ENCODE assay signal across 8 mouse cellular contexts in the genomic region with DNA sequence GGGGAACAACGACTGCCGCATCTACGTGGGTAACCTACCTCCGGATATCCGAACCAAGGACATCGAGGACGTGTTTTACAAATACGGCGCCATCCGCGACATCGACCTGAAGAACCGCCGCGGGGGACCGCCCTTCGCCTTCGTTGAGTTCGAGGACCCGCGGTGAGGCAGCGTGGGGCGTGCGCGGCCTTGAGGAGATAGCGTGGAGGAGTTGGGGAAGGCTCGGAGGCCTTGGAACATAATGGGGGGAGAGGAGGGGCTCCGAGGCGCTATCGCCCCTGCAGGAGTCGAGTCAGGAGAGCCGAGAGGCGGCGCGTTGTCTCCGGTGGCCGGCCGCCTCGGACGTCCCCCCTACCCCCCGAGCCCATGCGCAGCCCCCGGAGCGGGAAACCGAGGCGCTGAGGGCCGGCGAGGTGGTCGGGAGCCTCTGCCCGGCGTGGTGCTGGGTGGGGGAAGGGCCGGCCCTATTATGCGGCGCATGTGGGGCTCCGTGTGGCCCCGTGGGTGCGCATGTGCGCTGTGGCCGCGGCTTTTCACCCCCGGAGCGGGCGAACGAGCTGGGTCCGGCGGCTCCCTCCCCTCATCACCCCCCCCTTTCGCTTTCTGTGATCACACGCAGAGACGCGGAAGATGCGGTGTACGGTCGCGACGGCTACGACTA. TPM values are rescaled to one million over a fixed set of nuclear protein-coding genes. Genes with fewer than 3 reads are reported as not detected.
DNase-seq lines count a peak whose midpoint lies in the region; ATAC-seq and TF ChIP-seq lines count a peak whose summit lies in the region.

No protein-coding gene starts in this region.

- TF ChIP-seq CTCF in liver, adult 2 months (IDR thresholded peaks at IDR 0.05; ENCODE audit: low read depth, low read length) = no peak
- no peak for TF ChIP-seq CTCF in midbrain, postnatal 0 days (IDR thresholded peaks at IDR 0.05)

- DNase-seq in 3T3-L1 (ENCODE audit: low read depth, low spot score) = peak; percentile 56
- DNase-seq in adrenal gland, postnatal 14 days = peak; percentile 89
- peak; percentile 76 for DNase-seq in embryonic facial prominence, embryonic 11.5 days (ENCODE audit: low spot score)
- no peak for DNase-seq in liver, adult 2 months (ENCODE audit: extremely low read depth, low read depth, low spot score)
- peak; percentile 73 for DNase-seq in midbrain, postnatal 0 days (ENCODE audit: low spot score)
- DNase-seq in spleen, postnatal 36 days (ENCODE audit: low spot score in 2 of 2) = peak; percentile 69 to 71

- no peaks in the 10 kb centered on the region for H3K4me1 ChIP-seq in embryonic facial prominence, embryonic 11.5 days (ENCODE audit: control insufficient read depth, insufficient read depth, low read length)
- peaks cover 17% of the 10 kb centered on the region for H3K4me1 ChIP-seq in heart, embryonic 11.5 days (ENCODE audit: control insufficient read depth, insufficient read depth, low read length)
- H3K4me1 ChIP-seq in kidney, embryonic 15.5 days = peaks cover 36% of the 10 kb centered on the region
- peaks cover 8% of the 10 kb centered on the region; the same call in 1 of the 2 replicates for H3K4me1 ChIP-seq in liver, adult 2 months (ENCODE audit: control insufficient read depth, insufficient read depth, low read length)
- H3K4me1 ChIP-seq in midbrain, postnatal 0 days (ENCODE audit: insufficient read depth, low read length) = 0 out of 2 replicates have a peak, but pooled peaks cover 6% of the 10 kb centered on the region

- H3K27ac ChIP-seq in embryonic facial prominence, embryonic 11.5 days (replicated peaks; ENCODE audit: low read depth, low read length) = peak overlapping the region; percentile 100
- peak overlapping the region; percentile 100 for H3K27ac ChIP-seq in heart, embryonic 11.5 days (ENCODE audit: low read depth, low read length)
- H3K27ac ChIP-seq in kidney, embryonic 15.5 days = peak overlapping the region; percentile 100
- H3K27ac ChIP-seq in liver, adult 2 months (replicated peaks; ENCODE audit: insufficient read depth, low read depth, low read length) = peak overlapping the region; percentile 94
- peak overlapping the region; percentile 99 for H3K27ac ChIP-seq in midbrain, postnatal 0 days (ENCODE audit: low read depth, low read length)

- no peaks in the 10 kb centered on the region for H3K27me3 ChIP-seq in embryonic facial prominence, embryonic 11.5 days (ENCODE audit: control insufficient read depth, insufficient read depth, low read length)
- no peaks in the 10 kb centered on the region for H3K27me3 ChIP-seq in heart, embryonic 11.5 days (ENCODE audit: control insufficient read depth, insufficient read depth, low read length)
- no peaks in the 10 kb centered on the region for H3K27me3 ChIP-seq in kidney, embryonic 15.5 days
- no peaks in the 10 kb centered on the region for H3K27me3 ChIP-seq in liver, adult 2 months (ENCODE audit: control insufficient read depth, insufficient read depth, low read length)
- no peaks in the 10 kb centered on the region for H3K27me3 ChIP-seq in midbrain, postnatal 0 days (ENCODE audit: insufficient read depth, low read length)

- no peaks in the 10 kb centered on the region; the same call in 1 of the 2 replicates for H3K36me3 ChIP-seq in embryonic facial prominence, embryonic 11.5 days (replicated peaks; ENCODE audit: control insufficient read depth, insufficient read depth, low read depth, low read length)
- peaks cover 12% of the 10 kb centered on the region for H3K36me3 ChIP-seq in heart, embryonic 11.5 days (ENCODE audit: control insufficient read depth, insufficient read depth, low read length)
- H3K36me3 ChIP-seq in kidney, embryonic 15.5 days = peaks cover 32% of the 10 kb centered on the region
- H3K36me3 ChIP-seq in liver, adult 2 months (ENCODE audit: control insufficient read depth, insufficient read depth, low read length) = peaks cover 21% of the 10 kb centered on the region
- H3K36me3 ChIP-seq in midbrain, postnatal 0 days (ENCODE audit: insufficient read depth, low read length) = no peaks in the 10 kb centered on the region; the same call in 1 of the 2 replicates

- peak overlapping the region; percentile 44 for H3K4me2 ChIP-seq in embryonic facial prominence, embryonic 11.5 days (ENCODE audit: low read depth, low read length)
- peak overlapping the region; percentile 81 for H3K4me2 ChIP-seq in heart, embryonic 11.5 days
- H3K4me2 ChIP-seq in kidney, embryonic 15.5 days = peak overlapping the region; percentile 63
- H3K4me2 ChIP-seq in midbrain, postnatal 0 days (ENCODE audit: low read depth, low read length, poor library complexity, severe bottlenecking) = peak overlapping the region; percentile 69

- peak overlapping the region; percentile 100 for H3K4me3 ChIP-seq in embryonic facial prominence, embryonic 11.5 days (ENCODE audit: low read depth, low read length)
- peak overlapping the region; percentile 91 for H3K4me3 ChIP-seq in heart, embryonic 11.5 days (ENCODE audit: low read depth, low read length)
- H3K4me3 ChIP-seq in kidney, embryonic 15.5 days (replicated peaks) = peak overlapping the region; percentile 99
- H3K4me3 ChIP-seq in liver, adult 2 months (ENCODE audit: insufficient read depth, low read depth, low read length) = peak overlapping the region; percentile 93
- peak overlapping the region; percentile 95 for H3K4me3 ChIP-seq in midbrain, postnatal 0 days (ENCODE audit: low read depth, low read length)

- peak; percentile 67 for ATAC-seq in embryonic facial prominence, embryonic 11.5 days (replicated peaks; ENCODE audit: insufficient number of reproducible peaks, low FRiP score, low TSS enrichment, low read depth)
- ATAC-seq in heart, embryonic 11.5 days (replicated peaks; ENCODE audit: insufficient number of reproducible peaks, low FRiP score, low TSS enrichment) = peak; percentile 74
- ATAC-seq in kidney, embryonic 15.5 days (replicated peaks; ENCODE audit: low FRiP score) = peak; percentile 72
- ATAC-seq in midbrain, postnatal 0 days (ENCODE audit: low FRiP score) = peak; percentile 86

- H3K79me2 ChIP-seq in liver, adult 2 months (ENCODE audit: control insufficient read depth, insufficient read depth, low read length) = peaks cover 12% of the 10 kb centered on the region; the same call in 1 of the 2 replicates

- peak overlapping the region; percentile 100 for H3K9ac ChIP-seq in embryonic facial prominence, embryonic 11.5 days (replicated peaks; ENCODE audit: low read length)
- H3K9ac ChIP-seq in heart, embryonic 11.5 days (ENCODE audit: low read depth, low read length) = peak overlapping the region; percentile 100
- peak overlapping the region; percentile 100 for H3K9ac ChIP-seq in kidney, embryonic 15.5 days
- peak overlapping the region; percentile 97 for H3K9ac ChIP-seq in liver, adult 2 months (ENCODE audit: low read depth, low read length)
- peak overlapping the region; percentile 97 for H3K9ac ChIP-seq in midbrain, postnatal 0 days (replicated peaks; ENCODE audit: low read length, poor library complexity, severe bottlenecking)

- 0 out of 2 replicates have a peak, but pooled peaks have one; percentile 6 for TF ChIP-seq POLR2A in liver, adult 2 months (IDR thresholded peaks at IDR 0.05; ENCODE audit: extremely low read depth, insufficient read depth, low read length)

- H3K9me3 ChIP-seq in embryonic facial prominence, embryonic 11.5 days (replicated peaks; ENCODE audit: control insufficient read depth, low read length) = no peaks in the 10 kb centered on the region
- no peaks in the 10 kb centered on the region for H3K9me3 ChIP-seq in heart, embryonic 11.5 days (replicated peaks; ENCODE audit: control insufficient read depth, low read length)
- 0 out of 2 replicates have a peak, but pooled peaks cover 3% of the 10 kb centered on the region for H3K9me3 ChIP-seq in kidney, embryonic 15.5 days (replicated peaks)
- H3K9me3 ChIP-seq in midbrain, postnatal 0 days (ENCODE audit: low read length) = no peaks in the 10 kb centered on the region

- WGBS in embryonic facial prominence, embryonic 11.5 days = 0% methylated on average over 57 of the region's 76 CpGs
- WGBS in heart, embryonic 11.5 days (ENCODE audit: insufficient replicate concordance) = under 1% methylated on average over 71 of the region's 76 CpGs
- under 1% methylated on average over 73 of the region's 76 CpGs for WGBS in kidney, embryonic 15.5 days
- under 1% methylated on average over 76 of the region's 76 CpGs for WGBS in liver, adult 2 months
- WGBS in midbrain, postnatal 0 days = under 1% methylated on average over 65 of the region's 76 CpGs

RNA-seq across cellular contexts. Expression of a gene that starts 0.8 kb away (rescaled TPM):
- total RNA-seq in adrenal gland, postnatal 14 days (2021) = 245 and 260 TPM in 2 replicates
- 525 and 569 TPM in 2 replicates for polyA plus RNA-seq in embryonic facial prominence, embryonic 11.5 days (2014; fragmentation: Nextera tagmentation; extraction: Ambion mirVana)
- 205 and 242 TPM in 2 replicates for polyA plus RNA-seq in heart, embryonic 11.5 days (2014; fragmentation: Nextera tagmentation; extraction: Ambion mirVana)
- 320 and 328 TPM in 2 replicates for polyA plus RNA-seq in kidney, embryonic 15.5 days (2015; fragmentation: Nextera tagmentation; extraction: Ambion mirVana)
- 72.0 and 84.0 TPM in 2 replicates for total RNA-seq in liver, adult 2 months (2014; rRNA removed)
- 33.4 and 44.1 TPM in 2 replicates for polyA plus RNA-seq in liver, adult 2 months (2012; rRNA removed)
- total RNA-seq in midbrain, postnatal 0 days (2014; rRNA removed) = 280 and 374 TPM in 2 replicates
- 111 and 125 TPM in 2 replicates for polyA plus RNA-seq in midbrain, postnatal 0 days (2015; fragmentation: Nextera tagmentation; extraction: Ambion mirVana)

RNA-seq across cellular contexts. Expression of a gene that starts 20.1 kb away (rescaled TPM):
- total RNA-seq in adrenal gland, postnatal 14 days (2021) = 39.8 and 42.4 TPM in 2 replicates
- 63.1 and 69.3 TPM in 2 replicates for polyA plus RNA-seq in embryonic facial prominence, embryonic 11.5 days (2014; fragmentation: Nextera tagmentation; extraction: Ambion mirVana)
- polyA plus RNA-seq in heart, embryonic 11.5 days (2014; fragmentation: Nextera tagmentation; extraction: Ambion mirVana) = 24.8 and 26.4 TPM in 2 replicates
- polyA plus RNA-seq in kidney, embryonic 15.5 days (2015; fragmentation: Nextera tagmentation; extraction: Ambion mirVana) = 42.5 and 42.8 TPM in 2 replicates
- 5.8 and 6.6 TPM in 2 replicates for total RNA-seq in liver, adult 2 months (2014; rRNA removed)
- polyA plus RNA-seq in liver, adult 2 months (2012; rRNA removed) = 3.6 and 3.8 TPM in 2 replicates
- total RNA-seq in midbrain, postnatal 0 days (2014; rRNA removed) = 31.4 and 40.6 TPM in 2 replicates
- 29.7 and 30.9 TPM in 2 replicates for polyA plus RNA-seq in midbrain, postnatal 0 days (2015; fragmentation: Nextera tagmentation; extraction: Ambion mirVana)

RNA-seq across cellular contexts. Expression of a gene that starts 49.9 kb away (rescaled TPM):
- total RNA-seq in adrenal gland, postnatal 14 days (2021) = 37.9 and 41.9 TPM in 2 replicates
- polyA plus RNA-seq in embryonic facial prominence, embryonic 11.5 days (2014; fragmentation: Nextera tagmentation; extraction: Ambion mirVana) = 11.2 and 13.1 TPM in 2 replicates
- 11.6 and 11.7 TPM in 2 replicates for polyA plus RNA-seq in heart, embryonic 11.5 days (2014; fragmentation: Nextera tagmentation; extraction: Ambion mirVana)
- 18.8 and 23.4 TPM in 2 replicates for polyA plus RNA-seq in kidney, embryonic 15.5 days (2015; fragmentation: Nextera tagmentation; extraction: Ambion mirVana)
- total RNA-seq in liver, adult 2 months (2014; rRNA removed) = 0.87 and 1.5 TPM in 2 replicates
- polyA plus RNA-seq in liver, adult 2 months (2012; rRNA removed) = 1.1 and 1.7 TPM in 2 replicates
- 38.8 and 40.2 TPM in 2 replicates for total RNA-seq in midbrain, postnatal 0 days (2014; rRNA removed)
- 32.7 and 37.5 TPM in 2 replicates for polyA plus RNA-seq in midbrain, postnatal 0 days (2015; fragmentation: Nextera tagmentation; extraction: Ambion mirVana)
